Mouse (Mus musculus): ENCODE data around the gene Bicd2. TPM values are rescaled to one million over a fixed set of nuclear protein-coding genes. Genes with fewer than 3 reads are reported as not detected.

The Bicd2 gene
- polyA plus RNA-seq, 1 experiment from 2014 or later, result 29.2 TPM

DNA sequence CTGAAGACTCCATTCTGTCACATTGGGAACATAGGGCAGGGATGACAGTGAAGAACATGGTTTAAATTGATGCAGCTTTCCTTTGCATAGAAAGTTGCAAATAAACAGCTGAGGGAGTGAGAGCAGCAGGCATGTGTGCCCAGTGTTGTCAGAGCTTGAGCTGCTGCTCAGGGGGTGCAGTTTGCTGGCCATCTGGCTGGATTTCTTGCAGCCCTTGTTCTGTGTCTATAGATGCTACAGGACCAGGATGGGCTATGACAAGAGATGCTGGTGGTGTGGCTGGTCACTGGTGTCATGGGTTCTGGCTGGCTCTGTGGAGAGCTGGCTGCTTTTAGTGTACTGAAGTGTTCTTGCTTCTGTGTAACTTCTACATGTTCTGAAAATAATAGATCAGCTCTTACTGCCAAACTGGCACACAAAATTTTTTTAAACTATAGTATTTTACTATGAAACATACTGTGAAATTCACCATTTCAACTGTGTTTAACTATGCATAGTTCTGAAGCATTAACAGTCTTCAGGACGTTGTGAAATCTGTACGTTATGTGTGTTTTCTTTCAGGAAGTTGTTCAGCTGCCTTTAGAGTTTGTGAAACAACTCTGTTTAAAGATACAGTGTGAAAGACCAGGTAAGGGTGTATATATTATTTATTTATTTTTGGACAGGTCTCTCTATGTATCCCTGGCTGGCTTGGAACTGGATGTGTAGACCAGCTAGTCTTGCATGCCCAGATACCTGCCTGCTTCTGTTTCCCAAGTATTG, 92.1 kb downstream of the Bicd2 start:
- Histone ChIP-seq H3K36me3 (replicated peaks) (peaks cover 35% of the 10 kb centered on the region), H3K27ac (no peak overlapping the region), H3K4me2 (no peak overlapping the region), H3K27me3 (replicated peaks) (no peaks in the 10 kb centered on the region), H3K9me3 (no peaks in the 10 kb centered on the region), H3K9ac (no peak overlapping the region), H3K4me3 (no peak overlapping the region), H3K4me1 (0 out of 2 replicates have a peak, but pooled peaks cover 1% of the 10 kb centered on the region)
- WGBS, result 97% methylated on average over 2 of the region's 2 CpGs
- ATAC-seq (replicated peaks), result no peak

DNA sequence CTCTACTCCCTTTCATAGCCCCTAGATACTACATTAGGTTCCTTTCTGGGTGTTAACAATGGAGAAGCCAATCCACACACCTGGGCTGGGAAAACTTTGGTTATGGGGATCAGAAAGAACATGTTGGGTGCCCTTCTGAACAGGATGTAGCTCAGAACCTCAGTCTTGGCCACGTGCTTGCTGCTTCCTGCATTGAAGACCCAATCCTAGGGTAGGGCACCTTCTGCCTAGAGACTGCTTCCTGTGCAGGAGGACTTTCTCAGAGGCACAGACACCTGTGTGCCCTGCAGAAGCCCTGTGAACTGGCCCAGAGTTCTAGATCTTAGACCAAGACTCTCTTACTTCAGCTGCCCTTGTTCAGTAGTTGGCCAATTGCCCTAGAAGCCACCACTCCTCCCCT, 94.4 kb downstream of the Bicd2 start:
- Histone ChIP-seq H3K4me1 (no peaks in the 10 kb centered on the region), H3K4me3 (no peak overlapping the region), H3K4me2 (no peak overlapping the region), H3K27me3 (replicated peaks) (no peaks in the 10 kb centered on the region), H3K9ac (no peak overlapping the region), H3K27ac (no peak overlapping the region), H3K36me3 (replicated peaks) (peaks cover 35% of the 10 kb centered on the region), H3K9me3 (no peaks in the 10 kb centered on the region)
- WGBS, result 96% methylated on average over 1 of the region's 1 CpGs
- ATAC-seq (replicated peaks), result no peak

DNA sequence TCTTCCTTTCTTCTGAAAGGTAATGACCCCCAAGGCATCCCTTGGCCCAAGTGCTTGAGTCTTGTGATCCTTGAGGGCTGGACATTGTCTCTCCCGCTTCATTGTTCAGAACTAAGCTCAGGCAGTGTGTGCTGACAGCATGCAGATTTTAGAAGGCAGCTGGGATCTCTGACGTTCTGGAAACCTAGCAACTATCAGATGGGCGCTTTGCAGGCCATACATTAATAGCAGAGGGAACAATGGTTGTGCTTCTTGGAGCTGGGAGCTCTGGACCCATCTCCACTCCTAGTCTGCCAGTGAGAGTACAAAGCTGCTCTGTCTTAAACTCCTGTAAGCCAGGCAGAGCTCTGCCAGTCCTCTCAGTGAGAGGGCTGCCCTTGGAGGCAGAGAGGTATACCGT, 94.8 kb downstream of the Bicd2 start:
- H3K4me2 ChIP-seq, result no peak overlapping the region
- H3K4me3 ChIP-seq, result no peak overlapping the region
- no peak overlapping the region for H3K27ac ChIP-seq
- H3K9me3 ChIP-seq, result no peaks in the 10 kb centered on the region
- 77% methylated on average over 4 of the region's 4 CpGs for WGBS
- no peaks in the 10 kb centered on the region for H3K27me3 ChIP-seq (replicated peaks)
- H3K4me1 ChIP-seq, result no peaks in the 10 kb centered on the region
- H3K9ac ChIP-seq, result no peak overlapping the region
- ATAC-seq (replicated peaks), result no peak
- H3K36me3 ChIP-seq (replicated peaks), result peaks cover 35% of the 10 kb centered on the region

Other genes starting within 250 kb of the Bicd2 start
- gene Wnk2, start 193.6 kb upstream of the Bicd2 start, polyA plus RNA-seq (2015; fragmentation: Nextera tagmentation; extraction: Ambion mirVana), result 26.0 and 27.8 TPM in 2 replicates
- gene Ninj1, start 154.1 kb upstream of the Bicd2 start, polyA plus RNA-seq (2015; fragmentation: Nextera tagmentation; extraction: Ambion mirVana), result 21.2 and 22.8 TPM in 2 replicates
- 25.1 and 29.3 TPM in 2 replicates for gene Card19, start 125.5 kb upstream of the Bicd2 start, polyA plus RNA-seq (2015; fragmentation: Nextera tagmentation; extraction: Ambion mirVana)
- 0.54 and 0.59 TPM in 2 replicates for gene Susd3, start 92.9 kb upstream of the Bicd2 start, polyA plus RNA-seq (2015; fragmentation: Nextera tagmentation; extraction: Ambion mirVana)
- gene Fgd3, start 21.3 kb upstream of the Bicd2 start, polyA plus RNA-seq (2015; fragmentation: Nextera tagmentation; extraction: Ambion mirVana), result 3.1 TPM in 2 replicates
- gene Ippk, start 79.7 kb downstream of the Bicd2 start, polyA plus RNA-seq (2015; fragmentation: Nextera tagmentation; extraction: Ambion mirVana), result 14.0 and 14.4 TPM in 2 replicates
- gene Tes3-ps, start 151.7 kb downstream of the Bicd2 start, polyA plus RNA-seq (2015; fragmentation: Nextera tagmentation; extraction: Ambion mirVana), result 0.62 and 0.66 TPM in 2 replicates
- 1.8 and 1.9 TPM in 2 replicates for gene Ecm2, start 163.2 kb downstream of the Bicd2 start, polyA plus RNA-seq (2015; fragmentation: Nextera tagmentation; extraction: Ambion mirVana)
- 0.54 and 0.90 TPM in 2 replicates for gene Aspn, start 202.9 kb downstream of the Bicd2 start, polyA plus RNA-seq (2015; fragmentation: Nextera tagmentation; extraction: Ambion mirVana)
- 0.46 and 0.74 TPM in 2 replicates for gene Omd, start 240.9 kb downstream of the Bicd2 start, polyA plus RNA-seq (2015; fragmentation: Nextera tagmentation; extraction: Ambion mirVana)

All from midbrain, embryonic 15.5 days (tissue).